12 mouse cellular contexts compared by ENCODE assay signal in the genomic region with DNA sequence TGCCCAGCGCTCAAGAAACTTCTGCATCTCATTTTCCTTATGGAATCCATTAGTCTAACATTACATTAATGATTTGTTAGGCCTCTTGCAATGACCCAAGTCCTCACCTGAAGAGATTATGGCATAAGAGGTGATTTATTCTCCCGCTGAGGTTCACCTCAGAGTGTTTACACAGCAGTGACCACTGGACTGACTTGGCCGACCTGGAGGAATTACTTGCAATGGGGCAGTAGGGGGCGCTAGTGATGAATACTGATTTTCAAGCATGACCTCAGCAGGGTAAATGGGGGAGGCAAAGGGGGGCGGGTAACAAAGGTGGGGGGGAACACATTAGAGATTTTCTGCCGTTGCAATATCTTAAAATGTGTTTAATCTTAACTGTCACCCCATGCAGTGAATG.
DNase-seq lines count a peak whose midpoint lies in the region; ATAC-seq and TF ChIP-seq lines count a peak whose summit lies in the region.
"Had no signal": no experiment of that assay in that cellular context is flagged by ENCODE, and none has a peak within 500 bp of the region (broad histone marks: within the 10 kb centered on the region; RNA-seq: fewer than 3 reads in every experiment).

No protein-coding gene starts in this region.

- H3K4me1 ChIP-seq in cortical plate, adult 2 months (ENCODE audit: control insufficient read depth, insufficient read depth, low read length) = no peaks in the 10 kb centered on the region
- H3K4me1 ChIP-seq: embryonic facial prominence, embryonic 15.5 days; liver, embryonic 15.5 days had no signal

- H3K4me3 ChIP-seq in left cerebral cortex, adult 2 months = no peak overlapping the region
- H3K4me3 ChIP-seq in cortical plate, adult 2 months (ENCODE audit: insufficient read depth, low read length) = no peak overlapping the region
- H3K4me3 ChIP-seq: embryonic facial prominence, embryonic 15.5 days; liver, embryonic 15.5 days had no signal

- intact Hi-C loops in left cerebral cortex, adult 2 months (cut with DNase I) = loop anchor here (5.0 to 10.0 kb wide), 2 partner anchors 223 to 560 kb away; partner anchors contain the start of gene B3galt1

- no peak for ATAC-seq in CD4-positive, CD25-positive, alpha-beta regulatory T cell, adult 4 months

- peak; percentile 12 for DNase-seq in CD4-positive, CD25-positive, alpha-beta regulatory T cell, adult 2 months (ENCODE audit: low read depth, low spot score)
- DNase-seq in left cerebral cortex, adult 2 months (ENCODE audit: extremely low spot score in 1 of 2, low spot score in 2 of 2) = no peak
- no peak for DNase-seq in left cerebral cortex, adult 9 months (ENCODE audit: low spot score in 2 of 2)
- peak; percentile 36 for DNase-seq in retina, embryonic 14.5 days (ENCODE audit: low spot score)
- no peak for DNase-seq in spleen, postnatal 4 days (ENCODE audit: low spot score in 2 of 2)
- DNase-seq in urinary bladder, postnatal 14 days (ENCODE audit: low spot score) = no peak
- DNase-seq: heart, adult 11 months; kidney, postnatal 14 days had no signal

- TF ChIP-seq POLR2A in cortical plate, adult 2 months (IDR thresholded peaks at IDR 0.05; ENCODE audit: extremely low read depth, insufficient read depth, low read length) = no peak

- no peak overlapping the region for H3K27ac ChIP-seq in left cerebral cortex, adult 2 months
- H3K27ac ChIP-seq in cortical plate, adult 2 months (ENCODE audit: insufficient read depth, low read length) = no peak overlapping the region
- H3K27ac ChIP-seq: embryonic facial prominence, embryonic 15.5 days; liver, embryonic 15.5 days had no signal

- peak; percentile 29 for TF ChIP-seq CTCF in left cerebral cortex, adult 2 months (IDR thresholded peaks at IDR 0.05)
- peak; percentile 17; the same call in 1 of the 2 replicates for TF ChIP-seq CTCF in cortical plate, adult 2 months (IDR thresholded peaks at IDR 0.05; ENCODE audit: extremely low read depth, insufficient read depth, low read length)

Comparison
In these comparisons a context has a peak if more than half of its experiments do, and no peak if none do; other contexts are left out.
1. DNase-seq: peak in CD4-positive, CD25-positive, alpha-beta regulatory T cell, adult 2 months (single experiment) and retina, embryonic 14.5 days (single experiment); none in left cerebral cortex, adult 2 months (0 of 2), left cerebral cortex, adult 9 months (0 of 2), spleen, postnatal 4 days (0 of 2) and urinary bladder, postnatal 14 days (single experiment).